Mouse (Mus musculus) ES-E14 (cell line): Measurements from ENCODE around the gene Elmo1.

Experiments
- CHD2 ChIP-seq: IDR thresholded peaks from 2 replicates; pipeline ENCODE4 v1.6.1; 2014; ENCODE audit warnings: mild to moderate bottlenecking, low read depth, low read length, inconsistent platforms
- HCFC1 ChIP-seq: IDR thresholded peaks from 2 replicates; pipeline ENCODE4 v1.6.1; 2012; ENCODE audit warnings: low read length, inconsistent platforms, borderline replicate concordance; ENCODE audit not compliant: insufficient read depth
- MAFK ChIP-seq: IDR thresholded peaks from 2 replicates; pipeline ENCODE4 v1.6.1; 2014; ENCODE audit warnings: mild to moderate bottlenecking, low read depth, low read length, inconsistent platforms; ENCODE audit not compliant: insufficient read depth

DNA sequence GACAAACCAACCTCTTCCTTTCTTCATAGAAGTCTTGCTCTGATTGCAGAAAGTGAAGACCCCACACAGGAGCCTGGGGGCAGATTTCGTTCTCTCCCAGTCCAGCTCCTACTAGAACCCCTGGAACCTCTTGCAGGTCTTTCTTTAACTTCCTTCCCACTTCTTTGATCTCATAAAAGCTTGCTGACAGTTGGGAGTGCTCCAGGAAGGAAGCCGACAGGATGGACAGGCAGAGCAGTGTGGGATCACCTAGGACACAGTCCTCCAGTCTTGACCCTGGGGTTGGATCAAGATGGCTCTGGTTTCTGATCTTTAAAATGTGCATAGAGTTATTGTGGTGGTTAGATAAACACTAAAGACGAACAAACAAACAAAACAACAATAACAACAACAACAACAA, 147.8 kb downstream of the Elmo1 start:
- TF ChIP-seq CHD2 (no peak), HCFC1 (no peak), MAFK (no peak)
